Mouse (Mus musculus) CH12.LX (cell line): ENCODE measurements around the gene Nova2.

Experiments
- POLR2A ChIP-seq: IDR thresholded peaks from 2 replicates; pipeline ENCODE4 v1.6.1; 2011; ENCODE audit warnings: low read depth, mild to moderate bottlenecking, improper control_type of control experiment, low read length
- ZC3H11A ChIP-seq: IDR thresholded peaks from 2 replicates; pipeline ENCODE4 v1.6.1; 2012; ENCODE audit warnings: low read depth, mild to moderate bottlenecking, inconsistent platforms, low read length, improper control_type of control experiment

DNA sequence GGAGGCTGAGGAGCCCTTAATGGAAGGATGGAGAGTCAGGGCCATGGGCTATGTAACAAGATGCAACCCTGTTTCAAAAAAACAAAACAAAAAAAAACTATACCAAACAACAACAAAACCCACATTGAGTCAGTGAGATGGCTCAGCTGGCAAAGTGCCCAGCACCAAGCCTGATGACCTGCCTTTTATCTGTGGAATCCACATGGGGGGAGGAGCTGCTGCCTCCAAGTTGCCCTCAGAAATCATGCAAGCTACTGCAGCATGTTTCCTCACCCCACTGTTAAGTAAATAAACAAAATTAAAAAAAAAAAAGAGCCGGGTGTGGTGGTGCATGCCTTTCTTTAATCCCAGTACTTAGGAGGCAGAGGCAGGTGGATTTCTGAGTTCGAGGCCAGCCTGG, 60.8 kb downstream of the Nova2 start:
- TF ChIP-seq ZC3H11A: no peak
- no peak for TF ChIP-seq POLR2A
